Mouse (Mus musculus) kidney, adult 2 months (tissue): Measurements from ENCODE around the gene Jph2. TPM values are rescaled to one million over a fixed set of nuclear protein-coding genes. Genes with fewer than 3 reads are reported as not detected.

Experiments
- DNase-seq: peaks from one replicate; pipeline ENCODE4 v3.0.0; 2021
- H3K27ac ChIP-seq: fragments of 200-500 bp; 2 replicates; pipeline ENCODE4 v1.5.1; 2012; ENCODE audit warnings: low read depth, low read length, control low read depth, inconsistent platforms; ENCODE audit not compliant: insufficient read depth
- H3K27me3 ChIP-seq: fragments of 200-500 bp; replicated peaks from 2 replicates; pipeline ENCODE4 v1.6.1; 2012; ENCODE audit warnings: mild to moderate bottlenecking, moderate library complexity, low read length, inconsistent platforms; ENCODE audit not compliant: control insufficient read depth, insufficient read depth
- H3K36me3 ChIP-seq: fragments of 200-500 bp; 2 replicates; pipeline ENCODE4 v1.6.1; 2012; ENCODE audit warnings: mild to moderate bottlenecking, moderate library complexity, low read length, inconsistent platforms; ENCODE audit not compliant: control insufficient read depth, insufficient read depth
- H3K4me1 ChIP-seq: fragments of 200-500 bp; 2 replicates; pipeline ENCODE4 v1.6.1; 2011; ENCODE audit warnings: low read length; ENCODE audit not compliant: control insufficient read depth, insufficient read depth
- H3K4me3 ChIP-seq: fragments of 200-500 bp; 2 replicates; pipeline ENCODE4 v1.5.1; 2011; ENCODE audit warnings: mild to moderate bottlenecking, low read depth, low read length, control low read depth; ENCODE audit not compliant: insufficient read depth
- CTCF ChIP-seq: fragments of 200-500 bp; conservative IDR thresholded peaks from 2 replicates; pipeline ENCODE4 v1.5.1; 2011; ENCODE audit warnings: low read depth, mild to moderate bottlenecking, control low read depth, low read length, moderate library complexity, mixed read lengths; ENCODE audit not compliant: insufficient read depth, insufficient read length
- POLR2A ChIP-seq: fragments of 200-500 bp; IDR thresholded peaks from one replicate; pipeline ENCODE4 v1.6.1; 2011; ENCODE audit warnings: low read depth, low read length, control low read depth
- WGBS: fragments of 180-500 bp; shearing (Covaris S2); methylation state at CpG from one replicate; pipeline ENCODE4 v1.1.7; 2018; 5-methylcytosine and 5-hydroxymethylcytosine counted together
- polyA plus RNA-seq: library from polyadenylated mRNA; depleted of rRNA; stranded (reverse); fragments of >200 nt; gene quantifications from 2 replicates; pipeline ENCODE4 v1.2.3, GENCODE M21; 2012; rRNA removed

Gene Jph2
- 3.1 and 3.8 TPM in 2 replicates for polyA plus RNA-seq

DNA sequence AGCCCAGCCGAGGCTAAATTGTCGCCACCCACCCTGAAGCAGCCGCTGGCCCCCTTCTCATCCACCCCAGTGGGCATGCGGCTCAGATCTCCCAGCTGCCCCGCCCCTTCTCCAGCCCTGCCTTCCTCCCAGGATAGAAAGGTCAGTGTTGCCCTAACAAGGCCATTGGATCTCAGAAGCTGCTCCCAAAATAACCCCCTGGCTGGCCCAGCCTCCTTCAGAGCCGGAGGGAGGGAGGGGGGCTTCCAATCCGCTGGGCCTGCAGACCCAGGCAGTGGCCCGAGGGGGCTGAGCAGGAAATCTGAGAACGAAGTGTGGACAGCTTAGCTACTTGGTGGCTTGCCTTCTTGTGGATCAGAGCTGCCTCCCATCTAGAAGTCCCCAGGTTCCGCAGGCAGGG lies at the start of gene Jph2:
TSS of gene Jph2 (minus strand) at position 89 of the 400 bp plus-strand sequence.
- H3K27me3 ChIP-seq: no peaks in the 10 kb centered on the region
- H3K4me3 ChIP-seq: peak within 1 kb of the TSS; percentile 16
- H3K27ac ChIP-seq: no peak within 1 kb of the TSS
- H3K36me3 ChIP-seq: no peaks in the 10 kb centered on the region
- TF ChIP-seq CTCF: no peak
- no peak for TF ChIP-seq POLR2A
- WGBS: 11% methylated on average over 10 of the region's 10 CpGs
- no peaks in the 10 kb centered on the region for H3K4me1 ChIP-seq
- DNase-seq: no peak

DNA sequence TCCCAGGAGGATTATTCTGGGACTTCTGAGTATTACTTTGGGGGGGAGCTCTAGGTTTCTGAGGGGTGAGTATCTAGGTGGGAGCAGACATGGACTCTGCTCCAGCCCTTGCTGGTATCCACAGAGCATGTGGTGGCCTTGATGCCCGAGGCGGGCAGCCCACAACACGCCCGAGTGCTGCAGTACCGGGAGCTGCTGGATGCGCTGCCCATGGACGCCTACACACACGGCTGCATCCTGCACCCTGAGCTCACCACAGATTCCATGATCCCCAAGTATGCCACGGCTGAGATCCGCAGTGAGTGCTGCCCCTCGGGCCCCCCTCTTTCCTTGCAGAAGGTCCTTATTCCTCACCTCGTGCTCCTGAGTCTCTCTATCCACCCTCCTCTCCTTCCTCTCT lies 49.6 kb upstream of the Jph2 start:
- TF ChIP-seq POLR2A (no peak), CTCF (no peak)
- 78% methylated on average over 12 of the region's 12 CpGs for WGBS
- DNase-seq: no peak

DNA sequence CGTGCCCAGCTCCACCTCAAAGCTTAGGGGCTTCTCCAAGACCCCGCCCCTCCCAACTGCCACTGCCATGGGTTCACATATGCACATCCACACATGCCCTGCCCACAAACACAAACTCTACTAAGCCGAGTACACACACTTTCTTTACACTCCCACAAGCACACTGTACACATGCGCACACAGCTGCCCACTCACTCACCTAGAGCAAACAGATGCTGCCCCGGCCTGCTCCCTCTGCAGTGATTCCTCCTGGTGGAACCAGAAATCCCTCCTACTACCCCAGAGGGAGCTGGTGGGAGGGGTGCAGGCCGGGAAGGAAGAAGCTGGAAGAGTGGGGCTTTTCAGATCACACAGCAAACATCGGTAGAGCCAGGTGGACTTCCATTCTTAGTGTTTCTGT lies 46.2 kb upstream of the Jph2 start:
- TF ChIP-seq CTCF (no peak), POLR2A (no peak)
- WGBS: 63% methylated on average over 7 of the region's 7 CpGs

More for the DNA sequence above, 49.6 kb upstream of the Jph2 start:
- no peak overlapping the region for H3K4me3 ChIP-seq
- no peak overlapping the region for H3K27ac ChIP-seq
- H3K36me3 ChIP-seq: no peaks in the 10 kb centered on the region
- no peaks in the 10 kb centered on the region for H3K4me1 ChIP-seq
- no peaks in the 10 kb centered on the region for H3K27me3 ChIP-seq

DNA sequence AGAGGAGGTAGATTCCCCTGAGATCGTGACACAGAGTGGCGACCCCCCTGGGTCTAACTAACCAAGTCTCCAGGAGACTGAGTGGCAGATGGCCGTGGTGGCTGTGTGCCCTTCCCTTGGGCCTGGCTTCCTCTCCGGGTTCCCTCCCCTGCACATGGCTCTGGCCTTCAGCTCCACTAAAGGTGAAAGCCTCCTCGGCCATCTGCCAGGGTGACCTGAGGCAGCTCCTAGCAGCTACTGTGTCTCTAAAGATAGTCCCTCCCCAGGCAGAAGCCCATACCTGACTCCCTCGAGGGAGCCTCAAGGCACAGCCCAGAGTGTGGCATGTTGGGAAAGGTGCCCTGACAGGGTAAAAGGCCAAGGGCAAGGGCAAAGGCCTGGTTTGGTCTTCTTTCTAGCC lies 45.8 kb upstream of the Jph2 start:
- H3K36me3 ChIP-seq: no peaks in the 10 kb centered on the region
- H3K4me3 ChIP-seq: no peak overlapping the region
- H3K27me3 ChIP-seq: no peaks in the 10 kb centered on the region
- H3K27ac ChIP-seq: no peak overlapping the region
- no peak for DNase-seq
- TF ChIP-seq CTCF (no peak), POLR2A (no peak)
- no peaks in the 10 kb centered on the region for H3K4me1 ChIP-seq
- WGBS: 61% methylated on average over 6 of the region's 6 CpGs

More for the DNA sequence above, 46.2 kb upstream of the Jph2 start:
- H3K27me3 ChIP-seq: no peaks in the 10 kb centered on the region
- H3K4me3 ChIP-seq: no peak overlapping the region
- no peak overlapping the region for H3K27ac ChIP-seq
- H3K36me3 ChIP-seq: no peaks in the 10 kb centered on the region
- no peak for DNase-seq
- H3K4me1 ChIP-seq: no peaks in the 10 kb centered on the region

DNA sequence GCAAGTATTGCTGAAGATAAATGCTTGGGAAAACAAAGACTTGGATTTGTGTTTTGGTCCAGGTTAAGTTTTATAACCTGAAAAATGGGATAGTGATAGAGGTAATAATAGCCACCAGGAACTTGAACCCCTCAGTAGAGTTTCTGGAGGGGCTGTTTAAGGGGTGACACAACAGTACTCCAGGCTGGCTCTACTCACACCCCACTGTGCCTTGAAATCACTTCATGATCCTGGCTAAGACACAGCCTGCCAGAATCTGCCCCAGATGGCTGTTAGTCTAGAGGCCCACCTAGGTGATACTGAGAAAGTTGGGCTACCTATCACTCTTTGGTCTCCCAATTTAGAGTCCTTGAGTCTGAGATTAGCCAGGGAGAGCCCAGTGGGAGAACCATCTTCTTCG lies 41.7 kb upstream of the Jph2 start:
- DNase-seq: no peak
- no peaks in the 10 kb centered on the region for H3K4me1 ChIP-seq
- no peak overlapping the region for H3K4me3 ChIP-seq
- no peaks in the 10 kb centered on the region for H3K36me3 ChIP-seq
- H3K27ac ChIP-seq: no peak overlapping the region
- no peak for TF ChIP-seq POLR2A
- no peak for TF ChIP-seq CTCF
- H3K27me3 ChIP-seq: no peaks in the 10 kb centered on the region
- WGBS: 54% methylated on average over 1 of the region's 1 CpGs

DNA sequence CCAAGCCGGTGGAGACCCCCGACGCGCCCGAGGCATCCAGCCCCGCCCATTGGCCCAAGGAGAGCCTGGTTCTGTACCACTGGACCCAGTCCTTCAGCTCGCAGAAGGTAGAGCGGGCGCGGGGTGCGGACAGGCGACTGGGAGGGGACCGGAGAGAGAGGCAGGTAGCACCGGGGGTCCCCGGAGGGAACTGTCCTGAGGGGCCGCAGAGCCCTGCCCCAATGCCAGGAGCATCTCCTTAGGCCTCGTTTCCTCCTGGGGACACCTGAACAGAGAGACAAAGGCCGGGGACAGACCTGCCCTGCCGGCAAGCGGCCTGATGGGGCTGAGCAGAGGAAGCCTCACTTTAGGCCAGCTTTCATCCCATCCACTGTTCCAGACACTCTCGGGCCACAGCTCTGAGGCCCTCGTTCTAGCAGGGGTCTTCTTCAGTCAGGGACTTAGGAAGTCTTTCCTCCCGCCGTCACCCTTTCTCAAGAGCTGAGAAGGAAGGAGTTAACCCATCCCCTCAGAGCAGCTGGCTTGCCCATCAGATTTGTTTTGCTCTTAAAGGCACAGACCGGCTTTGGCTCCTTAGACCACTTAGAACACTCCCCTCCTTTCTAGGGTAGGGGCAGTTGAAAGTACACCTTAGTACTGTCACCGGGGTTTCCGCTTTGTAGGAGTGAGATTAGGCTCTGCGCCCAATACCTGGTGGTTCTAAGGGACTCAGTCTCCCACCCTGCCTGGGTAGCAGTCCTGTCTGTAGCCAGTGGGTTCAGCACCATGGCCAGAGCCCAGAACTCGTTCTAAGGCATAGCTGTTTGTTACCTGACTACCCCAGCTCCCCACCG lies 41.0 kb upstream of the Jph2 start:
- TF ChIP-seq POLR2A (no peak), CTCF (no peak)
- WGBS: 2% methylated on average over 30 of the region's 30 CpGs

DNA sequence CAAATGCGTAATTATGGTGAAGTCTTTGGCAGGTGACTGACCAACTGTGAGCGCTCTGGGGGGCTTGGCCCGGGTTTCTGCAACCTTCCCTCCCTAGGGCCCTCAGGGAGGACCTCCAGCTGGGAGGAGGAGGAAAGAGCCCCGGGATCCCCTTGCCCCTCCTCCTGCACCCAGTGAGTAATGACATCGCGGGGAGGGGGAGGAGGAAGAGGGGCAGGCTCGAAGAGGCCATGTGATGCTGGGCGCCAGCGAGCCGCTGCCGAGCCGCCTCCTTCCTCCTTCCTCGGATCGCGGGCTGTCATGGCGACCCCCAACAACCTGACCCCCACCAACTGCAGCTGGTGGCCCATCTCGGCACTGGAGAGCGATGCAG lies 40.4 kb upstream of the Jph2 start, which contains the start of gene Gdap1l1:
TSS of gene Gdap1l1 (plus strand) at position 231 of the 373 bp plus-strand sequence.
- H3K4me3 ChIP-seq: peak within 1 kb of the TSS; percentile 13; the same call in 1 of the 2 replicates
- no peak for DNase-seq
- no peaks in the 10 kb centered on the region for H3K4me1 ChIP-seq
- no peak within 1 kb of the TSS for H3K27ac ChIP-seq
- WGBS: 2% methylated on average over 17 of the region's 18 CpGs
- no peaks in the 10 kb centered on the region for H3K36me3 ChIP-seq
- no peaks in the 10 kb centered on the region for H3K27me3 ChIP-seq
- no peak for TF ChIP-seq POLR2A
- no peak for TF ChIP-seq CTCF

More for the DNA sequence above, 41.0 kb upstream of the Jph2 start:
- no peak overlapping the region for H3K27ac ChIP-seq
- no peaks in the 10 kb centered on the region for H3K4me1 ChIP-seq
- no peaks in the 10 kb centered on the region for H3K27me3 ChIP-seq
- H3K36me3 ChIP-seq: no peaks in the 10 kb centered on the region
- H3K4me3 ChIP-seq: peak overlapping the region; percentile 13; the same call in 1 of the 2 replicates
- no peak for DNase-seq
